Mouse (Mus musculus): ENCODE measurements around the gene Kcnk6. TPM values are rescaled to one million over a fixed set of nuclear protein-coding genes. Genes with fewer than 3 reads are reported as not detected.
"Not testable (repeated sequence)": the region's sequence is repeated elsewhere in the genome, so short reads cannot be mapped to it uniquely, and the experiment has no call there.

The Kcnk6 gene
- total and polyA plus RNA-seq, 2 experiments from 2014 or later: 1.5 to 6.1 TPM

- Histone ChIP-seq H3K4me1 (ENCODE audit: insufficient read depth, low read length) (no peaks in the 10 kb centered on the region), H3K4me2 (ENCODE audit: low read depth, low read length) (peak overlapping the region; percentile 53), H3K27ac (peak overlapping the region; percentile 41; the same call in 1 of the 2 replicates), H3K27me3 (ENCODE audit: insufficient read depth, low read length) (no peaks in the 10 kb centered on the region), H3K9me3 (ENCODE audit: low read length) (no peaks in the 10 kb centered on the region), H3K36me3 (ENCODE audit: insufficient read depth, low read length) (no peaks in the 10 kb centered on the region), H3K9ac (replicated peaks; ENCODE audit: low read length) (no peak overlapping the region), H3K4me3 (ENCODE audit: low read length) (peak overlapping the region; percentile 38)
- no peak for TF ChIP-seq CTCF (IDR thresholded peaks at IDR 0.05; ENCODE audit: low read depth)
- DNase-seq (ENCODE audit: low spot score): peak; percentile 75
- peak; percentile 66 for ATAC-seq
- WGBS: 6% methylated on average over 34 of the region's 34 CpGs
These were observed 20.7 kb downstream of the Kcnk6 start for GRCm38 (mm10) chr7:29211415-29212198.

GRCm38 (mm10) chr7:29211013-29211412 is 21.3 kb downstream of the Kcnk6 start:
- H3K9me3 ChIP-seq (ENCODE audit: low read length); H3K9ac ChIP-seq (replicated peaks; ENCODE audit: low read length); H3K36me3 ChIP-seq (ENCODE audit: insufficient read depth, low read length); H3K4me1 ChIP-seq (ENCODE audit: insufficient read depth, low read length); DNase-seq (ENCODE audit: low spot score); H3K27me3 ChIP-seq (ENCODE audit: insufficient read depth, low read length): not testable (repeated sequence)
- Histone ChIP-seq H3K4me2 (ENCODE audit: low read depth, low read length) (peak overlapping the region; percentile 53), H3K27ac (peak overlapping the region; percentile 41; the same call in 1 of the 2 replicates), H3K4me3 (ENCODE audit: low read length) (peak overlapping the region; percentile 38)
- ATAC-seq: peak; percentile 38; the same call in 1 of the 2 replicates
- 28% methylated on average over 15 of the region's 15 CpGs for WGBS

- no peak overlapping the region for H3K4me3 ChIP-seq (ENCODE audit: low read length)
- TF ChIP-seq CTCF (IDR thresholded peaks at IDR 0.05; ENCODE audit: low read depth): no peak
- DNase-seq (ENCODE audit: low spot score) (no peak), ATAC-seq (no peak)
- no peaks in the 10 kb centered on the region for H3K27me3 ChIP-seq (ENCODE audit: insufficient read depth, low read length)
- H3K4me1 ChIP-seq (ENCODE audit: insufficient read depth, low read length): no peaks in the 10 kb centered on the region
- 86% methylated on average over 6 of the region's 6 CpGs for WGBS
- H3K9ac ChIP-seq (replicated peaks; ENCODE audit: low read length): no peak overlapping the region
- H3K9me3 ChIP-seq (ENCODE audit: low read length): no peaks in the 10 kb centered on the region
- no peaks in the 10 kb centered on the region for H3K36me3 ChIP-seq (ENCODE audit: insufficient read depth, low read length)
- H3K27ac ChIP-seq: no peak overlapping the region
- H3K4me2 ChIP-seq (ENCODE audit: low read depth, low read length): no peak overlapping the region
These were observed 29.7 kb downstream of the Kcnk6 start for GRCm38 (mm10) chr7:29202577-29202976.

- not testable (repeated sequence) for H3K4me2 ChIP-seq (ENCODE audit: low read depth, low read length); H3K27me3 ChIP-seq (ENCODE audit: insufficient read depth, low read length); H3K36me3 ChIP-seq (ENCODE audit: insufficient read depth, low read length); H3K4me3 ChIP-seq (ENCODE audit: low read length); DNase-seq (ENCODE audit: low spot score); ATAC-seq; H3K4me1 ChIP-seq (ENCODE audit: insufficient read depth, low read length); H3K27ac ChIP-seq; H3K9me3 ChIP-seq (ENCODE audit: low read length); H3K9ac ChIP-seq (replicated peaks; ENCODE audit: low read length)
- 100% methylated on average over 1 of the region's 1 CpGs for WGBS
These were observed 38.1 kb downstream of the Kcnk6 start for GRCm38 (mm10) chr7:29194230-29194629.

GRCm38 (mm10) chr7:29181323-29181722 is 51.0 kb downstream of the Kcnk6 start:
- H3K4me1 ChIP-seq (ENCODE audit: insufficient read depth, low read length); H3K27me3 ChIP-seq (ENCODE audit: insufficient read depth, low read length); DNase-seq (ENCODE audit: low spot score); ATAC-seq; H3K9ac ChIP-seq (replicated peaks; ENCODE audit: low read length); H3K4me2 ChIP-seq (ENCODE audit: low read depth, low read length); H3K36me3 ChIP-seq (ENCODE audit: insufficient read depth, low read length); H3K9me3 ChIP-seq (ENCODE audit: low read length); H3K4me3 ChIP-seq (ENCODE audit: low read length): not testable (repeated sequence)
- 88% methylated on average over 4 of the region's 4 CpGs for WGBS
- H3K27ac ChIP-seq: peak overlapping the region; percentile 62; the same call in 1 of the 2 replicates

GRCm38 (mm10) chr7:29180854-29181236 is 51.5 kb downstream of the Kcnk6 start:
- peak overlapping the region; percentile 49 for H3K4me3 ChIP-seq (ENCODE audit: low read length)
- no peaks in the 10 kb centered on the region for H3K27me3 ChIP-seq (ENCODE audit: insufficient read depth, low read length)
- WGBS: 45% methylated on average over 5 of the region's 5 CpGs
- H3K36me3 ChIP-seq (ENCODE audit: insufficient read depth, low read length): peaks cover 7% of the 10 kb centered on the region
- no peaks in the 10 kb centered on the region for H3K9me3 ChIP-seq (ENCODE audit: low read length)
- H3K4me2 ChIP-seq (ENCODE audit: low read depth, low read length): peak overlapping the region; percentile 85
- DNase-seq (ENCODE audit: low spot score) (no peak), ATAC-seq (no peak)
- no peak overlapping the region for H3K9ac ChIP-seq (replicated peaks; ENCODE audit: low read length)
- peaks cover 10% of the 10 kb centered on the region for H3K4me1 ChIP-seq (ENCODE audit: insufficient read depth, low read length)
- peak overlapping the region; percentile 62; the same call in 1 of the 2 replicates for H3K27ac ChIP-seq
- TF ChIP-seq CTCF (IDR thresholded peaks at IDR 0.05; ENCODE audit: low read depth): no peak
